Mouse (Mus musculus): Measurements from ENCODE around the gene Slc28a3. TPM values are rescaled to one million over a fixed set of nuclear protein-coding genes. Genes with fewer than 3 reads are reported as not detected.

Slc28a3 gene
- total RNA-seq (2023): not detected

GRCm38 (mm10) chr13:58610716-58611115, at the start of gene Slc28a3:
Slc28a3 (minus strand) TSS chr13:58610877.

Other genes with a start within 250 kb of the Slc28a3 start
- gene 2210016F16Rik, start 225.7 kb downstream of the Slc28a3 start, total RNA-seq (2023): 16.6 TPM
- gene Rmi1, start 208.6 kb downstream of the Slc28a3 start, total RNA-seq (2023): 37.5 TPM
- gene Hnrnpk, start 207.5 kb downstream of the Slc28a3 start, total RNA-seq (2023): 1,165 TPM
- gene Ntrk2, start 195.7 kb upstream of the Slc28a3 start, total RNA-seq (2023): not detected

All from CD4-positive naive resting alpha-beta T cell, adult 76 days (primary cell).